Mouse (Mus musculus) right cerebral cortex, postnatal 14 days (tissue): ENCODE results near the gene Ier3.

Experiments used
- DNase-seq: peaks from one replicate; pipeline ENCODE4 v3.0.0; 2022

Gene Ier3

GRCm38 (mm10) chr17:35821439-35822430, at the start of gene Ier3:
Ier3 (plus strand) TSS chr17:35821684.
- peak; percentile 65 for DNase-seq

DNA sequence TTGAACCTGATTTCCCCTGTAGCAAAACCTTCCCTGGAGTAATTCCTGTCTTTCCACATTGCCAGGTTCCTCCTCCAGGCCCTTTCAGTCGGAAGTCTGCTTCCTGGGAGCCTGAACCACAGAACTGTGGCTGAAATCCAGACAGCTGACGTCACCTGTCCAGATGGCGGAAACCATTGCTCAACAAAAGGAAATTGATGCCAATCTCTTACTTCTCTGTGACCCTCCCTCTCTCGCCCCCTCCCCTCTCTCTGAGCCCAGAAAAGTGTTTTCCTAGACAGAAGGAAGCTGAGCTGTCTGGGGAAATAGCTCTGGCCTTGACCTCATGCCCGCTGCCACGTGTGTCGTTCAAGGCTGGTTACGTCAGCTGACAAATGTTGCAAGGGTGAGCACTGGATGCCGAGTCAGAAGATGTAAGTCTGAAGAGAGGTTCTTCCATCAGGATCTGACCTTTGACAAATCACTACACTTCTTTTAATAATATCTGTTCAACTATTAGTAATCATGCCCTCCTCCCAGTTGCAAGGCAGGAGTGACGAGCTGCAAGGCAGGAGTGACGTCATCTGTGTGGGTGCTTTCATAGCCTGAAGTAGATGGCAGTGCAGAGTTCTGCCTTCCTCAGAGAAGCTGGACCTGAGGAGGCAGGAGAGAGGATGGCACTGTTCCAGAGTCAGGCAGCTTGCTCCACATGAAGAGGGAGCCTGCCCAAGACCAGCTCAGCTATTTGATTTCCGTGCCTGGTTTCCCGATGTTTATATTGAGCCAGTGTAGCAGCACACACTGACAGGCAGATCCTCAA, 44.5 kb upstream of the Ier3 start:
- DNase-seq: peak; percentile 63

GRCm38 (mm10) chr17:35778965-35779364, 42.5 kb upstream of the Ier3 start:
- DNase-seq: no peak

DNA sequence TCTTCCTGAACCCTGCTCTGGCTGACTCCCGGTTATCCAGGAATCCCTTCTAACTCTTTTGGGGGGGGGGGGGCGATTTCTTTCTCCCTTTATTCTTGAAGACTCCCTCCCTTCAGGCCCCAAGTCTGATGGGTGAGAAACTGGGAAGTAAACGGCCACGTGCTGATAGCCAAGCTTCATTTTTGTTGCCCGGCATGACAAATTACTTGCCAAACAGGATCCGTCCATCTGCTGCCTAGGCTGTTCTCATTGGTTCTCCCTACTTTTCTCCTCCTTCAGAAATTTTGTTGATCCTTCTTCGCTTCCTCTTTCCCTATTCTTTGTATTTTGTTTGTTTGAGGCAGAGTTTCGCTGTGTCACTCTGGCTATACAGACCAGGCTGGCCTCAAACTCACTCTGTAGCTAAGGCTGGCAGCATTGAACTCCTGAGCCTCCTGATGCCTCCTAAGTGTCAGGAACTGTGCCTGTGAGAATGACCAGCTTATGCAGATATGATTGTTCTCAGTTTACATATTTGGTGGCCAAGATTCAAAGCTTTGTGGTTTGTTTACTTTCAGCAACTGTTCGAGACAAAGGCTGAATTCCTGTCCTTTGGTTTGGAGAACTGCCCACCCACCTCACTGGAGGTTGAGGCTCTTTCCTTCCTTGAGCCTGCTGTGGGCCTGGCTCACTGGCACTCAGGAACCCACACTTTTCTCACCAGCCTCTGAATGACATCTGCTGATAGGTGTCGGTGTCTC, 41.8 kb upstream of the Ier3 start:
- no peak for DNase-seq

- DNase-seq: no peak
Measured at GRCm38 (mm10) chr17:35780362-35780761, 41.1 kb upstream of the Ier3 start.

DNA sequence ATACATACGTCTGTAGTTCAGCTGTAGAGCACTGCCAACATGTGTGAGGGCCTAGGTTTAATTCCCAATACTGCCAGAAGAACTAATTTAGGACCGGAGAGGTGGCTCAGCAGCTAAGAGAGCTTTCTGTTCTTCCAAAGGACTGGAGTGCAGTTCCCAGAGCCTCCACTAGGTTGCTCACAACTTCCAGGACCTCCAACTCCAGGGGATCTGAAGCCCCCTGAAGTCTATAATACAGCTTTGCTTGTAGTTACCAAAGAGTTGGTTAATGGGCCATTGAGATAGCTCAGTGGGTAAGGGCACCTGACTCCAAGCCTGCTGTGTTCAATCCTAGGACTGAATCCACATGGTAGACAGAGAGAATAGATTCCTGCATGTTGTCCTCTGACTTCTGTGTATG, 39.1 kb upstream of the Ier3 start:
- DNase-seq: no peak

DNA sequence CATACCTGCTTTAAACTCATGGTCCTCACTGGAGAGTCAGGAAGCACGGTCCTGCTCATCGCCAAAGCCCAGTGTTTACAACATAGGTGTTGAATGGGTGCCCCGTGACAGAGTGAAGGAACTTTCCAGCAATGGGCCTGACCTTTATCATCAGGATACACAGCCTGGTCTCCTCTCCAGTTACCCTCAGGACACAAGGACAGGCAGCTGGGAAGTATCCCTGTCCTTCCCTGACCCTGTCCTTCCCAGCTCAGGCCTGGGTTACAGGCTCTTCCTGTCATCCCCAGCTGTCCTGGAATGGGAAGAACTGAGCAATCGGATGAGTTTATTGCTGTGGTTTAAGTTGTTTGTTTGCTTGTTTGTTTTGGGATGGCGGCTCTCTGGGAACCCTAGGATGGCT, 38.6 kb upstream of the Ier3 start:
- DNase-seq: no peak

GRCm38 (mm10) chr17:35783944-35784343, 37.5 kb upstream of the Ier3 start:
- peak; percentile 18 for DNase-seq

- no peak for DNase-seq
Measured at GRCm38 (mm10) chr17:35785140-35785539, 36.3 kb upstream of the Ier3 start.

DNA sequence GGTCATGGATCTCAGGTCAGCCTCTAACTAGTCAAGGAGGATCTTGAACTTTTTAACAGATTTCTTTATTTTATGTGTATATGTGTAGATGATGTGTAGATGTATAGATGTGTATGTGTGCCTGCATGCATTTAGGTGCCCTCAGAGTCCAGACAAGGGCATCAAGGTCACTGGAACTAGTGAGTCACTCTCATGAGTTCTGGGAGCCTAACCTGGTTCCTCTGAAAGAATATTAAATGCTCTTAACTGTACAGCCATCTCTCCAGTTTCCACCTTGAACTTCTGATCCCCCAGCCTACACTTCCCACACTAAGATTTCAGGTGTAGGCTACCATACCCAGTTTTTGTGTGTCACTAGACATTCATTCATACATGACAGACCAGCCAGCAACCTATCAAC, 34.0 kb upstream of the Ier3 start:
- no peak for DNase-seq

GRCm38 (mm10) chr17:35788025-35788424, 33.5 kb upstream of the Ier3 start:
- DNase-seq: no peak

GRCm38 (mm10) chr17:35790933-35791332, 30.6 kb upstream of the Ier3 start:
- no peak for DNase-seq

GRCm38 (mm10) chr17:35792837-35793236, 28.6 kb upstream of the Ier3 start:
- DNase-seq: no peak

DNA sequence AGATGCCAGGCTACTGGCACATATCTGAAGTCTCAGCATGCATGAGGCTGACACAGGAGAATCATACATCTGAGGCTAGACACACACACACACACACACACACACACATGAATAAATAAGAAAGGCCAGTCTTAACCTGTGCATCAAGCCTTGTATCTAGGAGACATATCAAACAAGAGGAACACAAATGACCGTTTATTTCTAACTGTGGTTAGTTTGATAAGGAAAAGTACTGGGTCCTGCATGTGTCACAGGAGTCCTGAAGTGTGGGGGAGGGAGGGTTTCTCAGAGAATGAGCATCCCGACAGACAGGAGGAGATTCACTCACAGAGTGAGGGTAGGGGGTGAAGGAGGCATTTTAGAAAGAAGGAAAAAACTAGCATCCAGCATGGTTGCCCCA, 26.4 kb upstream of the Ier3 start:
- no peak for DNase-seq

DNA sequence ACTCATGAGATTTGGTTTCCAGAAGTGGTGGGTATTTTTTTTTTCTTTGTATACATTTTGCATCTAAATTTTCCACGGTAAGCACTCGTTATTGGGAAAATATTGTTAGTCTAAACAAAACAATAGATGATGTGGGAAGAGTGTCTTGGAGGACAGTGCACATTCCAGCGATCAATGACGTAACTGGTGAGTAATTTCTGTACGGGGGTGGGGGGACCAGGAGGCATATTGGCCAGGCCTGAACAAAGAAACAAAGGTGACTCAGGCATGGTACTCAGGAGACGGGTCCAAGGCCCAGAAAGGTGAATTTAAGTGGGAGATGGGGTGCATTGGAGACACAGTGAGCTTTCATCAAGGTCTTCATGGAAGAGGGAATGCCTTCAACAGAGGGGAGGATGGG, 25.8 kb upstream of the Ier3 start:
- DNase-seq: no peak

DNA sequence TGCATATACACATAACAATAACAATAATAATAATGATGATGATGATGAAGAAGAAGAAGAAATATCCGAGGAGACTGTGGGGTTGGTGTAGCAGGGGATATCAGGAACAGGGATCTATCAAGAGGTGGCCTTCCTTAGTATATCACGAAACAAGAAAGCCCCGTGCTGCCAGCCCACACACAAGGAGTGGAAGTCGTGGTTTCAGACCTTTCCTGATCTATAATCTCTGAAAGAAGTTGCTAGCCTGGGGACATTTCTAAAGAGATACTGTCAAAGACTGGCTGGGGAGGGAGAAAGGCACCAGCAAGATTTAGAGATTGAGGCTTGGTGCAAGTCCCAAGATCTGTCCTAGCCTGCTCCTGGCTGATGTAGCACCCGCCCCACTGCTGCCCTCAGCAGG, 24.6 kb upstream of the Ier3 start:
- DNase-seq: no peak

GRCm38 (mm10) chr17:35800905-35801304, 20.6 kb upstream of the Ier3 start:
- DNase-seq: no peak

GRCm38 (mm10) chr17:35803020-35803419, 18.5 kb upstream of the Ier3 start:
- DNase-seq: no peak

DNA sequence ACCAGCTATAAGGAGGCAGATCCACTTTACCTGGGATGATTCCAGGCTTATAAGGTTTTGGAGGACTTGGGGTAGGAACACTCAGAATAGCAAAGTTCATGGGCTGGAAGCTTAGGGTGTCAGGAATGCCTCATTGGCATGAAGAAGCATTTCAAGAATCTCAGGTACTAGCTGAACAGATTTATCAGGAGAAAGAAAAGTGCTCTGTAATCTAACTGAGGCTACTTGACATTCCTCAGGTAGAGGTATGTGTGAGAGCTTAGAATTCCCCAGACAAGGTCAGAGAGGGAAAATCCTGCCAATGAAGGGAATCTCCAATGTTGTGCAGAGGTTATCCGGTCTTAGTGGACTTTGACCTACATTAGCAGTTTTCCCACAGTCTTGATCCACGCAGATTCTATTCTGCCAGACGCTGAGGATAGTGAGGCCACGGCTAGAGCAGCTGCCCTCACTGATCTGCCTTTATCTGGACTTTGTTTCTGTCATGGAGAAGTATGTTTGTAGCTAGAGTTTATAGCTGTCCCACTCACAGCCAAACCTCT, 17.6 kb upstream of the Ier3 start:
- no peak for DNase-seq

DNA sequence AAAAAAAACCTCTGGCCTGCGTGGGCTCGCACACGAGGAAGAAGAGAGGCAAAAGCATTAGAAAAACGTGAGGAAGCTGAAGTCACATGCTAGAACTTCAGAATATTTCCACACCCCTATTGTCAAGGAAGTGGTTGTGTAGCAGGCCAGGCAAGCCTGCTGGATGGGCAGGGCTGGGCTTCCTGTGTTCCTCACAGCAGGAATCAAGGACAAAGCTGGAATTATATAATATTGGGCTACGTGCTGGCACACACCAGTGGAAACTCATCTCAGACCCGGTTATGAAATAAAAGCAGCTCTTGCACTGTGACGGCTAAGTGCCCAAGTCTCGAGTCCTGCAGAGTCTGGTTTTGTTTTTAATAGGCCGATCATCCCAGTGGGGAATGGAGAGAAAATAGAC, 13.4 kb upstream of the Ier3 start:
- no peak for DNase-seq

- DNase-seq: no peak
Measured at GRCm38 (mm10) chr17:35809395-35809794, 12.1 kb upstream of the Ier3 start.

DNA sequence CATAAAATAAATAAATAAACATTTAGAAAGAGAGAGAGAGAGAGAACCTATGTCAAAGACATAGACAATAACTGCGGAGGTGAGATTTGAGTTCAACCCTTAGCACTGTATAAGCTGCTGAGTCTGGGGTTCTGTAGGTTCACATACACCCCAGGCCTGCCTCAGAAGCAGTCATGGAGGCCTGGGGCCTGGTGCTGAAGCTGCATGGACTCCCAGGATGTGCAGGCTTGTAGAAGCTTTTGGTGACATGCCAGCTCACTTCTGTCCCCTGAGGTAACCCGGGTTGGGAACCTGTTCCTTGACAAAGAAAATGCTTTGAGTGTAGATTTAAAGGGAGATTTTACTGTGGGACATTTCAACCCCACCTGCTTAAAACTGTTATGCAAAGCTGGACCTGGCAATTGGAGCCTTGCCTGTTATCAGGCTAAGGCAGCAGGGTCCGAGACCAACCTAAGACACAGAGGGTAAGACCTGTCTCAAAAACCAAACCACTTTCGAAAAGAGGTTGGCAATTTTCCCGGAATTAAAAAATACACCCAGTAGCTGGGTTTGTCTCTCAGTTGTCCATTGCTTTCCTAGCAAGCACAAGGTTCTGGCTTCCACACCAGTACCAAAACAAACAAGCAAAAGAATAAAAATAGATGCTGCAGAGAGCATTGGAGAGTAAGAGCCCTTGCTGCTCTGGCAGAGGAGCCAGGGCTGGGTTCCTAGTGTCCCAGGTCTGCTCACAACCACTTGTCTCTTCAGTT, 10.4 kb upstream of the Ier3 start:
- DNase-seq: no peak
